Mouse (Mus musculus) liver, embryonic 15.5 days (tissue): ENCODE data around the gene Ethe1. TPM values are rescaled to one million over a fixed set of nuclear protein-coding genes. Genes with fewer than 3 reads are reported as not detected.
A peak's percentile ranks its signal among the peaks of the same experiment; 100 is the strongest.
"Not testable (repeated sequence)": the region's sequence is repeated elsewhere in the genome, so short reads cannot be mapped to it uniquely, and the experiment has no call there.

ENCODE experiments used
- ATAC-seq: fragments of 200-750 bp; cut with Nextera tagmentation; 2 replicates; pipeline ENCODE4 v1.8.0; 2017; ENCODE audit warnings: moderate number of reproducible peaks, mild to moderate bottlenecking, moderate library complexity; ENCODE audit not compliant: insufficient read depth
- H3K27ac ChIP-seq: fragments of 300-500 bp; sonication (generic); replicated peaks from 2 replicates; pipeline ENCODE4 v1.5.1; 2015; ENCODE audit warnings: mild to moderate bottlenecking, inconsistent platforms
- H3K27me3 ChIP-seq: fragments of 300-500 bp; sonication (generic); 2 replicates; pipeline ENCODE4 v1.6.1; 2015; ENCODE audit warnings: mild to moderate bottlenecking, inconsistent platforms
- H3K36me3 ChIP-seq: fragments of 300-500 bp; sonication (generic); replicated peaks from 2 replicates; pipeline ENCODE4 v1.6.1; 2015; ENCODE audit warnings: moderate library complexity, mild to moderate bottlenecking, inconsistent platforms
- H3K4me1 ChIP-seq: fragments of 300-500 bp; sonication (generic); replicated peaks from 2 replicates; pipeline ENCODE4 v1.6.1; 2015; ENCODE audit warnings: inconsistent platforms
- H3K4me2 ChIP-seq: fragments of 300-500 bp; sonication (generic); 2 replicates; pipeline ENCODE4 v1.6.1; 2015; ENCODE audit warnings: moderate library complexity, mild to moderate bottlenecking, inconsistent platforms
- H3K4me3 ChIP-seq: fragments of 300-500 bp; sonication (generic); replicated peaks from 2 replicates; pipeline ENCODE4 v1.5.1; 2015; ENCODE audit warnings: mild to moderate bottlenecking, inconsistent platforms
- H3K9ac ChIP-seq: fragments of 300-500 bp; sonication (generic); 2 replicates; pipeline ENCODE4 v1.6.1; 2015; ENCODE audit warnings: moderate library complexity, mild to moderate bottlenecking, inconsistent platforms
- H3K9me3 ChIP-seq: fragments of 300-500 bp; sonication (generic); replicated peaks from 2 replicates; pipeline ENCODE4 v1.6.1; 2016; ENCODE audit warnings: inconsistent platforms
- WGBS: fragments of 180-500 bp; shearing (Covaris S2); methylation state at CpG from one replicate; pipeline ENCODE4 v1.1.7; 2015; ENCODE audit warnings: mixed read lengths; ENCODE audit not compliant: insufficient replicate concordance; 5-methylcytosine and 5-hydroxymethylcytosine counted together
- polyA plus RNA-seq: library from polyadenylated mRNA; unstranded; fragments of >200 nt; fragmentation: Nextera tagmentation; extraction: Ambion mirVana; gene quantifications from 2 replicates; pipeline ENCODE4 v1.2.1, GENCODE M21; 2015

Ethe1 gene
- polyA plus RNA-seq, 1 experiment from 2014 or later: 27.1 TPM

- 7% methylated on average over 27 of the region's 27 CpGs for WGBS
- peaks cover 31% of the 10 kb centered on the region for H3K27me3 ChIP-seq
- no peaks in the 10 kb centered on the region for H3K9me3 ChIP-seq
- H3K4me3 ChIP-seq: peak overlapping the region; percentile 21
- peak overlapping the region; percentile 92 for H3K4me2 ChIP-seq
- ATAC-seq: no peak
- H3K36me3 ChIP-seq: no peaks in the 10 kb centered on the region
- H3K9ac ChIP-seq: no peak overlapping the region
- H3K27ac ChIP-seq: no peak overlapping the region
- peaks cover 42% of the 10 kb centered on the region for H3K4me1 ChIP-seq
Observed at GRCm38 (mm10) chr7:24612308-24612910, 25.1 kb downstream of the Ethe1 start.

- Histone ChIP-seq H3K27me3 (peaks cover 31% of the 10 kb centered on the region), H3K36me3 (0 out of 2 replicates have a peak, but pooled peaks cover under 1% of the 10 kb centered on the region), H3K9me3 (no peaks in the 10 kb centered on the region), H3K4me2 (no peak overlapping the region), H3K4me3 (no peak overlapping the region), H3K27ac (no peak overlapping the region), H3K9ac (no peak overlapping the region), H3K4me1 (peaks cover 29% of the 10 kb centered on the region)
- WGBS: 50% methylated on average over 13 of the region's 13 CpGs
- ATAC-seq: no peak
Observed at GRCm38 (mm10) chr7:24614816-24615215, 27.5 kb downstream of the Ethe1 start.

GRCm38 (mm10) chr7:24617763-24618162 lies 30.4 kb downstream of the Ethe1 start:
- H3K9me3 ChIP-seq: no peaks in the 10 kb centered on the region
- WGBS: 15% methylated on average over 8 of the region's 8 CpGs
- H3K36me3 ChIP-seq: peaks cover 20% of the 10 kb centered on the region
- H3K27ac ChIP-seq: no peak overlapping the region
- no peak overlapping the region for H3K9ac ChIP-seq
- no peak for ATAC-seq
- H3K4me1 ChIP-seq: peaks cover 1% of the 10 kb centered on the region
- no peak overlapping the region for H3K4me2 ChIP-seq
- H3K4me3 ChIP-seq: no peak overlapping the region
- peaks cover 12% of the 10 kb centered on the region for H3K27me3 ChIP-seq

GRCm38 (mm10) chr7:24618374-24618773 lies 31.0 kb downstream of the Ethe1 start:
- ATAC-seq, H3K4me1 ChIP-seq, H3K27me3 ChIP-seq, H3K9me3 ChIP-seq, H3K4me2 ChIP-seq, H3K27ac ChIP-seq, H3K9ac ChIP-seq, H3K4me3 ChIP-seq: not testable (repeated sequence)
- peaks cover 23% of the 10 kb centered on the region for H3K36me3 ChIP-seq
- WGBS: 78% methylated on average over 8 of the region's 8 CpGs

- WGBS: 78% methylated on average over 13 of the region's 13 CpGs
- H3K27ac ChIP-seq: no peak overlapping the region
Observed at GRCm38 (mm10) chr7:24619671-24620397, 32.5 kb downstream of the Ethe1 start.

GRCm38 (mm10) chr7:24621193-24621592 lies 33.9 kb downstream of the Ethe1 start:
- 64% methylated on average over 3 of the region's 3 CpGs for WGBS
- H3K4me2 ChIP-seq: no peak overlapping the region
- H3K27ac ChIP-seq: no peak overlapping the region
- H3K36me3 ChIP-seq: peaks cover 23% of the 10 kb centered on the region
- no peak overlapping the region for H3K4me3 ChIP-seq
- H3K9ac ChIP-seq: no peak overlapping the region
- no peak for ATAC-seq
- H3K4me1 ChIP-seq: no peaks in the 10 kb centered on the region; the same call in 1 of the 2 replicates
- no peaks in the 10 kb centered on the region for H3K9me3 ChIP-seq
- no peaks in the 10 kb centered on the region for H3K27me3 ChIP-seq

More at GRCm38 (mm10) chr7:24619671-24620397, 32.5 kb downstream of the Ethe1 start:
- Histone ChIP-seq H3K4me3 (no peak overlapping the region), H3K36me3 (peaks cover 23% of the 10 kb centered on the region), H3K9me3 (no peaks in the 10 kb centered on the region), H3K27me3 (no peaks in the 10 kb centered on the region), H3K4me2 (no peak overlapping the region), H3K9ac (no peak overlapping the region), H3K4me1 (no peaks in the 10 kb centered on the region; the same call in 1 of the 2 replicates)
- ATAC-seq: no peak

GRCm38 (mm10) chr7:24622967-24623366 lies 35.6 kb downstream of the Ethe1 start:
- Histone ChIP-seq H3K9me3 (no peaks in the 10 kb centered on the region), H3K4me3 (no peak overlapping the region), H3K4me2 (no peak overlapping the region), H3K27me3 (no peaks in the 10 kb centered on the region), H3K4me1 (no peaks in the 10 kb centered on the region; the same call in 1 of the 2 replicates), H3K36me3 (peaks cover 23% of the 10 kb centered on the region), H3K9ac (no peak overlapping the region), H3K27ac (no peak overlapping the region)
- 65% methylated on average over 6 of the region's 6 CpGs for WGBS
- no peak for ATAC-seq

- Histone ChIP-seq H3K27ac (no peak overlapping the region), H3K4me3 (peak overlapping the region; percentile 34), H3K4me2 (peak overlapping the region; percentile 65), H3K4me1 (peaks cover 9% of the 10 kb centered on the region), H3K9ac (peak overlapping the region; percentile 35; the same call in 1 of the 2 replicates), H3K27me3 (no peaks in the 10 kb centered on the region), H3K9me3 (no peaks in the 10 kb centered on the region), H3K36me3 (no peaks in the 10 kb centered on the region)
- WGBS: 6% methylated on average over 33 of the region's 33 CpGs
- peak; percentile 81 for ATAC-seq
Observed at GRCm38 (mm10) chr7:24628685-24629610, 41.6 kb downstream of the Ethe1 start.

- H3K27ac ChIP-seq: no peak overlapping the region
Observed at GRCm38 (mm10) chr7:24629672-24630071, 42.3 kb downstream of the Ethe1 start.

GRCm38 (mm10) chr7:24630116-24630880 lies 43.0 kb downstream of the Ethe1 start:
- no peaks in the 10 kb centered on the region for H3K36me3 ChIP-seq
- no peaks in the 10 kb centered on the region for H3K9me3 ChIP-seq
- peaks cover 9% of the 10 kb centered on the region for H3K4me1 ChIP-seq
- WGBS: 58% methylated on average over 10 of the region's 10 CpGs
- H3K27ac ChIP-seq: no peak overlapping the region
- no peak for ATAC-seq
- H3K27me3 ChIP-seq: 0 out of 2 replicates have a peak, but pooled peaks cover 4% of the 10 kb centered on the region
- no peak overlapping the region for H3K9ac ChIP-seq
- no peak overlapping the region for H3K4me3 ChIP-seq
- no peak overlapping the region for H3K4me2 ChIP-seq

More at GRCm38 (mm10) chr7:24629672-24630071, 42.3 kb downstream of the Ethe1 start:
- H3K9ac ChIP-seq: no peak overlapping the region
- no peaks in the 10 kb centered on the region for H3K36me3 ChIP-seq
- H3K4me1 ChIP-seq: peaks cover 9% of the 10 kb centered on the region
- H3K4me3 ChIP-seq: no peak overlapping the region
- no peak for ATAC-seq
- 0 out of 2 replicates have a peak, but pooled peaks cover 3% of the 10 kb centered on the region for H3K27me3 ChIP-seq
- WGBS: 54% methylated on average over 4 of the region's 4 CpGs
- no peaks in the 10 kb centered on the region for H3K9me3 ChIP-seq
- H3K4me2 ChIP-seq: no peak overlapping the region
